In the genomic region with DNA sequence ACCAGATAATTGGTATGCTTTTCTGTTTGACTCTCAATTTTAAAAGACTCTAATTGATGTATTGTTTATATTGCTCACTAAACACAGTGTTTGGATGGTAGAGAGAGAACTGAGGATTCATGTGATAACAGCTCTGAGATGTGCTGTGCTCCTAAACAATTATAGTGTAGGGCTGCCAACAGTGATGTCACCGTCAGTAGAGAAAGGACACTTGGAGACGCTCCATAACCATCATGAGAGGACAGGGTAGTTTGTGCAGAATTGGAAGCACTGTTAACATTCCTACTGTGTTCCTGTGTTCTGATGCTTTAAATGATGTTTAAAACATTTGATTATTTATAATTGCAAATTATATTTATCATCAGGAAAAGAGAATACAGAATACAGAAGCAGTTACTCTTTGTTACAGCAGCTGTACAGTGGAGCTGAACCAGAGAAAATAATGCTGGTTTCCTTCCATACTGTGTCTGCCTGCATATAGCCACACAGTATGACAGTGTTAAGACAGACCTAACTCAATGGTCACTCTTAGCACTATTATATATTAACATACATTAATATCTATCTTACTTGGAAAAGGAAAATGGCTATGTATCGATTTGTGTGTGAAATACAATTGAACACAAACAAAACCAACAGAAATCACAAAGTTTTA, we compare ENCODE assay signal across 8 mouse cellular contexts.
DNase-seq lines count a peak whose midpoint lies in the region; ATAC-seq and TF ChIP-seq lines count a peak whose summit lies in the region.

No protein-coding gene starts in this region.

- no peak overlapping the region for H3K4me3 ChIP-seq in forebrain, embryonic 13.5 days
- no peak overlapping the region for H3K4me3 ChIP-seq in forebrain, embryonic 11.5 days (ENCODE audit: low read depth, low read length)
- H3K4me3 ChIP-seq in forebrain, embryonic 16.5 days (replicated peaks; ENCODE audit: low read length), result no peak overlapping the region
- H3K4me3 ChIP-seq in liver, postnatal 0 days (ENCODE audit: low read depth, low read length), result no peak overlapping the region

- TF ChIP-seq EP300 in liver, postnatal 0 days (IDR thresholded peaks at IDR 0.05; ENCODE audit: low read depth), result no peak

- no peak for TF ChIP-seq CTCF in liver, postnatal 0 days (IDR thresholded peaks at IDR 0.05; ENCODE audit: low read depth)

- H3K4me2 ChIP-seq in forebrain, embryonic 13.5 days, result no peak overlapping the region
- no peak overlapping the region for H3K4me2 ChIP-seq in forebrain, embryonic 11.5 days (ENCODE audit: low read depth, low read length, severe bottlenecking)
- no peak overlapping the region for H3K4me2 ChIP-seq in forebrain, embryonic 16.5 days (ENCODE audit: low read length)
- no peak overlapping the region for H3K4me2 ChIP-seq in liver, postnatal 0 days (ENCODE audit: low read depth, low read length)

- H3K27me3 ChIP-seq in forebrain, embryonic 13.5 days, result no peaks in the 10 kb centered on the region
- H3K27me3 ChIP-seq in forebrain, embryonic 11.5 days (ENCODE audit: control insufficient read depth, insufficient read depth, low read length), result no peaks in the 10 kb centered on the region
- no peaks in the 10 kb centered on the region for H3K27me3 ChIP-seq in forebrain, embryonic 16.5 days (replicated peaks; ENCODE audit: control insufficient read depth, insufficient read depth, low read length)
- no peaks in the 10 kb centered on the region for H3K27me3 ChIP-seq in liver, postnatal 0 days (ENCODE audit: insufficient read depth, low read length)

- no peak overlapping the region for H3K27ac ChIP-seq in forebrain, embryonic 13.5 days
- H3K27ac ChIP-seq in forebrain, embryonic 11.5 days (ENCODE audit: low read depth, low read length), result no peak overlapping the region
- H3K27ac ChIP-seq in forebrain, embryonic 16.5 days (ENCODE audit: low read length), result no peak overlapping the region
- H3K27ac ChIP-seq in liver, postnatal 0 days (ENCODE audit: low read depth), result no peak overlapping the region

- peaks cover 20% of the 10 kb centered on the region for H3K4me1 ChIP-seq in forebrain, embryonic 13.5 days
- H3K4me1 ChIP-seq in forebrain, embryonic 11.5 days (replicated peaks; ENCODE audit: control insufficient read depth, insufficient read depth, low read length), result 0 out of 2 replicates have a peak, but pooled peaks cover 1% of the 10 kb centered on the region
- H3K4me1 ChIP-seq in forebrain, embryonic 16.5 days (replicated peaks; ENCODE audit: control insufficient read depth, insufficient read depth, low read length), result peaks cover 5% of the 10 kb centered on the region; the same call in 1 of the 2 replicates
- no peaks in the 10 kb centered on the region for H3K4me1 ChIP-seq in liver, postnatal 0 days (ENCODE audit: insufficient read depth)

- H3K9ac ChIP-seq in forebrain, embryonic 13.5 days, result no peak overlapping the region
- no peak overlapping the region for H3K9ac ChIP-seq in forebrain, embryonic 11.5 days (ENCODE audit: low read length)
- H3K9ac ChIP-seq in forebrain, embryonic 16.5 days (replicated peaks; ENCODE audit: low read depth, low read length), result no peak overlapping the region
- H3K9ac ChIP-seq in liver, postnatal 0 days (replicated peaks), result no peak overlapping the region

- no peaks in the 10 kb centered on the region for H3K36me3 ChIP-seq in forebrain, embryonic 13.5 days (ENCODE audit: poor library complexity, severe bottlenecking)
- no peaks in the 10 kb centered on the region for H3K36me3 ChIP-seq in forebrain, embryonic 11.5 days (ENCODE audit: control insufficient read depth, insufficient read depth, low read length)
- H3K36me3 ChIP-seq in forebrain, embryonic 16.5 days (ENCODE audit: control insufficient read depth, insufficient read depth), result no peaks in the 10 kb centered on the region
- H3K36me3 ChIP-seq in liver, postnatal 0 days (replicated peaks; ENCODE audit: insufficient read depth, low read length), result no peaks in the 10 kb centered on the region

- WGBS in forebrain, embryonic 13.5 days, result 53% methylated on average over 3 of the region's 3 CpGs
- WGBS in forebrain, embryonic 11.5 days, result 92% methylated on average over 3 of the region's 3 CpGs
- 40% methylated on average over 3 of the region's 3 CpGs for WGBS in forebrain, embryonic 16.5 days
- 73% methylated on average over 3 of the region's 3 CpGs for WGBS in liver, postnatal 0 days (ENCODE audit: insufficient replicate concordance)

- H3K9me3 ChIP-seq in forebrain, embryonic 13.5 days (replicated peaks), result no peaks in the 10 kb centered on the region
- no peaks in the 10 kb centered on the region for H3K9me3 ChIP-seq in forebrain, embryonic 11.5 days (ENCODE audit: control insufficient read depth, low read length)
- no peaks in the 10 kb centered on the region for H3K9me3 ChIP-seq in forebrain, embryonic 16.5 days (ENCODE audit: control insufficient read depth, low read length)
- no peaks in the 10 kb centered on the region for H3K9me3 ChIP-seq in liver, postnatal 0 days (ENCODE audit: low read length)

- peak; percentile 85 for ATAC-seq in forebrain, embryonic 13.5 days
- no peak for ATAC-seq in forebrain, embryonic 11.5 days (replicated peaks; ENCODE audit: low FRiP score)
- peak; percentile 87 for ATAC-seq in forebrain, embryonic 16.5 days
- no peak for ATAC-seq in liver, postnatal 0 days

- no peak for DNase-seq in forebrain, embryonic 11.5 days (ENCODE audit: low spot score)
- DNase-seq in layer of hippocampus, adult 8-10 months (ENCODE audit: low spot score in 2 of 2), result peak; percentile 54 to 59
- no peak for DNase-seq in layer of hippocampus, postnatal 36 days
- DNase-seq in lung, postnatal 36 days, result peak; percentile 89
- DNase-seq in liver, postnatal 0 days, result no peak
- DNase-seq in urinary bladder, postnatal 10 days (ENCODE audit: low spot score), result no peak

Comparison
In these comparisons a context has a peak if more than half of its experiments do, and no peak if none do; other contexts are left out.
1. ATAC-seq: peak in forebrain, embryonic 13.5 days (single experiment) and forebrain, embryonic 16.5 days (single experiment); none in forebrain, embryonic 11.5 days (single experiment) and liver, postnatal 0 days (single experiment).
2. DNase-seq: peak in layer of hippocampus, adult 8-10 months (2 of 2) and lung, postnatal 36 days (single experiment); none in forebrain, embryonic 11.5 days (single experiment), layer of hippocampus, postnatal 36 days (0 of 2), liver, postnatal 0 days (single experiment) and urinary bladder, postnatal 10 days (single experiment).